Mouse (Mus musculus): ENCODE results near the gene Selenbp2. TPM values are rescaled to one million over a fixed set of nuclear protein-coding genes. Genes with fewer than 3 reads are reported as not detected.

The Selenbp2 gene
- total RNA-seq (2023): not detected

DNA sequence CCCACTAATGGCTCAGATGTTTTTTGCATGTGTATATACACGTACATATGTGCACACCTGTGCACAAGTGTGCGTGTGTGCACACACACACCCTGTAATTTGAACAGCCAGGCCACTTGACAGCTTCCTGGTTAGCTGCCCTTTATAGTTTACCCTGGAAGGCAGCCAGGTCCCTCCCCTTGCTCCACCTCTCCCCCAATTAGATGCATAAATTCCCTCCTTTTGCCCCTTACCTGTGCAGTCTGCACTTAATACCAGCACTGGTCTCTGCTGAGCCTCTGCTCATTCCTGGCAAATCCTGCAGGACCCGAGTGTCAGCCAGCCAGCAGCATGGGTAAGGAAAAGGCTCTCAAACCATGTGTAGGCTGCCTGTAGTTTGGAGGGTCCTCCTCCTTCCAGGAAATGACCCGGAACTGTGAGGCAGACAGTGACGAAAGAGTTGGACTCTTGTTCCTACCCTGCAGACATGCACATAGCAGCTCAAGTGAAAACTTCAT is at the start of gene Selenbp2:
TSS of gene Selenbp2 (plus strand) at position 228 of the 497 bp plus-strand sequence.

DNA sequence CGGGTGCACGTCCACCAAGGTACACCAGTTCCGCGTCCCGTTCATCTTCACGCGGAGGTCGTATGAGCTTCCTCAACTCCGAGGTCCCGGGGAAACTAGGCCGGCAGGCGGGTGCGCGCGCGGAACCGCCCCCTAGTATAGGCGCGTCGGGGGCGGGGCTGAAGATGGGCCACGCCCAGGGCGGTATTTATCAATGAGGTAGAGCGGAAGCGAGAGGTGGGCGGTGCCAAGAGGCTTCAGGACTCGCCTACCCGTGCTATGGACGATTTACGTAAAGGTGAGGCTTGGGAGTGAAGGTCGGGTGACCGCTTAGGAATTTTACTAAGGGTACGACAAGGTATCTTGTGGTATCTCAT is 34.6 kb upstream of the Selenbp2 start, which contains the start of gene Tuft1:
TSS of gene Tuft1 (minus strand) at position 133 of the 356 bp plus-strand sequence.

Other genes with a start within 250 kb of the Selenbp2 start
- gene Oaz3, start 249.6 kb upstream of the Selenbp2 start, total RNA-seq (2023): not detected
- not detected for gene Celf3, start 215.3 kb upstream of the Selenbp2 start, total RNA-seq (2023)
- 4.9 TPM for gene Riiad1, start 213.2 kb upstream of the Selenbp2 start, total RNA-seq (2023)
- gene Snx27, start 110.8 kb upstream of the Selenbp2 start, total RNA-seq (2023): 29.5 TPM
- gene Gm10972, start 50.4 kb upstream of the Selenbp2 start, total RNA-seq (2023): not detected
- gene Tuft1, start 34.7 kb upstream of the Selenbp2 start, total RNA-seq (2023): 3.4 TPM
- 0.70 TPM for gene Cgn, start 92.9 kb downstream of the Selenbp2 start, total RNA-seq (2023)
- 90.4 TPM for gene Pogz, start 144.0 kb downstream of the Selenbp2 start, total RNA-seq (2023)
- 216 TPM for gene Psmb4, start 193.4 kb downstream of the Selenbp2 start, total RNA-seq (2023)
- 1.8 TPM for gene Selenbp1, start 239.5 kb downstream of the Selenbp2 start, total RNA-seq (2023)